Mouse (Mus musculus) layer of hippocampus, postnatal 10 days (tissue): ENCODE data around the gene Clec9a. TPM values are rescaled to one million over a fixed set of nuclear protein-coding genes. Genes with fewer than 3 reads are reported as not detected.
A peak's percentile ranks its signal among the peaks of the same experiment; 100 is the strongest.

Source experiments
- DNase-seq, 2 experiments: peaks; one replicate each; pipeline ENCODE4 v3.0.0; 2021; ENCODE audit warnings: low spot score in 2 of 2
- long read RNA-seq: library from polyadenylated mRNA; stranded (forward); transcript quantifications from one replicate; pipeline ENCODE4 v2.0.0, GENCODE M21; 2023
- total RNA-seq, 2 experiments: library from RNA; stranded (reverse); gene quantifications; 2 replicates each; pipeline ENCODE4 v1.2.3; 2021

Gene Clec9a
- total RNA-seq, result not detected
- long read RNA-seq, result 0 reads

GRCm38 (mm10) chr6:129408562-129408961 lies at the start of gene Clec9a:
Clec9a (plus strand) TSS chr6:129408862.
- no peak for DNase-seq

GRCm38 (mm10) chr6:129359515-129359914 lies 49.1 kb upstream of the Clec9a start:
- DNase-seq, result no peak

GRCm38 (mm10) chr6:129363942-129364341 lies 44.7 kb upstream of the Clec9a start:
- no peak for DNase-seq

DNA sequence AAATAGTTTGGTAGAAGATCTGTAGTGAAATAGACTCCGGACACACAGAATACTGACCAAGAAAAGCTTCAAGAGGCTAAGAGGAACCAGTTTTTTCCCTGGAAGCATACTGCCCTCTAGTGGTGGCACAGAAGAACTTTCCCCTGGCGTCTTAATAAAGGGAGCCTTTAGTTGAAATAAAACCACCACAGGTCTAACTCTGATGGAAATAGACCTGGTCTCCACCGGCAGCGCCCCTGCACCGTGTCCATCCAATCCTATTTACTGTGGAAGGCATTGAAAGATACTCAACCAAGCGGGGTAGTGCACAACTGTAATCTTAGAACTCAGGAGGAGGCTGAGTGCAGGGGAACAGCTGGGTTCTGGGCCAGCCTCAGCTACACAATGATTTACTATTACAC lies 42.7 kb upstream of the Clec9a start:
- DNase-seq, result peak; percentile 48 to 57

GRCm38 (mm10) chr6:129369374-129370132 lies 39.1 kb upstream of the Clec9a start:
- no peak for DNase-seq

- DNase-seq, result no peak
Measured at GRCm38 (mm10) chr6:129374937-129375471, 33.7 kb upstream of the Clec9a start.

GRCm38 (mm10) chr6:129380454-129380853 lies 28.2 kb upstream of the Clec9a start:
- no peak for DNase-seq

DNA sequence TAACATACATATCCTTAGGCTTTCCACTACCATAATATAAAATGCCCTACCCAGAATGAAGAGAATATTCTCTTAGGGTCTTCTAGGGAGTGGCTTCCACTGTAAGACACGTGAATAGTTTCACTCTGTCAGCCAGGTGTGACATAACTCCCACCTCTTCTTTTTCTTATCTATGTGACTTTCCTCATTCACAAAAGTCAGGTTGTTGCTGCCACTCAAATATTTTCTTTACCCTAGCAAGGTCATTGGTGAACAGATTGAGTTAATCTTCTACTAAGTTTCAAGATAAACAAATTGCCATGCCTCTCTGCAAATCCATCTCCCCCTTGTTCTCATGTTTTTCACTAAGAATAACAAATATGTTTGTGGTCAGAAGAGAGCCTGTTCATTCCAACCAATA lies 26.9 kb upstream of the Clec9a start:
- DNase-seq, result no peak

- DNase-seq, result no peak
Measured at GRCm38 (mm10) chr6:129383466-129383865, 25.2 kb upstream of the Clec9a start.

- DNase-seq, result no peak
Measured at GRCm38 (mm10) chr6:129385000-129385399, 23.7 kb upstream of the Clec9a start.

DNA sequence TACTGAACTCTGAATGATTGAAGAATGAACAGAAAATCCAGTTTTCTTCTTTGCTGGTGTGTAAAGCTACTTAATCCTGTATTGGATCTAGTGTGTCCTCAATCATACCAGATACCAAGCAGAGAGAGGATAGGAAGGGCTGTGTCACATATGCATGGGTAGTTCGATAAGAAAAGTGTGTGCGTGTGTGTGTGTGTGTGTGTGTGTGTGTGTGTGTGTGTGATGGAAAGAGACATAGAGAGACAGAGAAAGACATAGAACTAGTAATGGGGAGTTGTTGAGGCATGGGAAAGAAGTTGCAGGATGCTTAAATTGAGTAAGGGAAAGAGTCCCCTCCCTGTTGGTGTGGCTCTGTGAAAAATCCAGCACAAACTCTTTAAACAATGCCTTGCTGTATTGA lies 22.9 kb upstream of the Clec9a start, which contains the start of gene Clec12b:
TSS of gene Clec12b (minus strand) at position 101 of the 400 bp plus-strand sequence.
- DNase-seq, result no peak

GRCm38 (mm10) chr6:129393087-129393720 lies 15.5 kb upstream of the Clec9a start:
- DNase-seq, result no peak

- no peak for DNase-seq
Measured at GRCm38 (mm10) chr6:129393732-129394131, 14.9 kb upstream of the Clec9a start.

DNA sequence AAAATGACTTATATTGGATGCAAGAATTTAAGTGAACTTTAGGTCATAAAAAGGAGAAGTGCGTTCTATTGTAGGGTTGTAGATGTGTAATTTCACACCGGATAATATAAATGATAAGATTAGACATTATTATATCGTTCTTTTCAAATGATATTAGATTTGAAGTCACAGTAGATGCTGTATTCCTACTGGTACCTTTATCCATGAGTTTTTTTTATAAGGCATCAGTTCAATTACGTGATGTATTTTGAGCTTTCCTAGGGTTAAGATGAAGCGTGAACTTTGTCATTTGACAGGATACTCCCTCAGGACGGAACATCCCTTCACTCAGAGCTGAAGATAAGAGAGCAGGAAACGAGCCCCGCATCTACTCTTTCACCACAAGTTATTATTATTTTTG lies 11.7 kb upstream of the Clec9a start, which contains the start of gene Clec1b:
TSS of gene Clec1b (plus strand) at position 301 of the 400 bp plus-strand sequence.
- DNase-seq, result no peak

- DNase-seq, result no peak
Measured at GRCm38 (mm10) chr6:129399945-129400344, 8.7 kb upstream of the Clec9a start.

DNA sequence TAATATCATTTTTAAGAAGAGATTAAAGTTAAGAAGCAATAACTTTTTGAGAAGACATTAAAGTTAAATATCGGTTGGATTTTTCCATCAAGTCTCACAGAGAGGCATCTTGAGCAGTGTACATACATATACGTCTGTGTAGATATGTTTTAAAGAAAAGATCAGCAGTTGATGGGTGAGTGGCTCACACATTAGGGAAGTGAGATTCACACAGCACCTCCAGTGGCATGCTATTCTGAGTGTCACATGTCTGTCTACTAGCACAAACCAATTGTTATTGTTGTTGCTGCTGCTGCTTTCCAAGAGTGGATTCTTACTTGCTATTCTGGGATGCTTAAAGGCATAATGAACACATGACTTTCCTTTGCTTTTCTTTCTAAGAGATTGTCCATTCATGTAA lies 6.3 kb upstream of the Clec9a start:
- no peak for DNase-seq

GRCm38 (mm10) chr6:129403391-129403790 lies 5.3 kb upstream of the Clec9a start:
- no peak for DNase-seq

DNA sequence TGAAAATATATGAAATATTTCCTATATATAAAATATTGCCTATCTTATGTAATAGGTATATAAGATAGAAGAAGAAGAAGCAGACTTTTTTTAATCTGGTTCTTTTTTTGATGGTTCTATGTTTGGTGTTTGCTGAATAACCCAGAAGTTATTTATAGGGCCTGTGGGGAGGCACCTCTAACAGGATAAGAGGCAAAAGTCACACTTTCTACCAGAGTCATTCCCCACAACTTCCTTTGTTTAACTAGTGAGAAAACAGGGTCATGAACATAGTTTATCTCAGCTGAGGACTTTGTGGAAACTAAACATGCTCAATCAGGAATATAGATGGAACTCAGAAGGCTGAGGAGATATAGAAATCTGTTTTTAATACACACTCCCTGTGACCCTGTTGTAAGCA lies 2.7 kb upstream of the Clec9a start:
- no peak for DNase-seq

DNA sequence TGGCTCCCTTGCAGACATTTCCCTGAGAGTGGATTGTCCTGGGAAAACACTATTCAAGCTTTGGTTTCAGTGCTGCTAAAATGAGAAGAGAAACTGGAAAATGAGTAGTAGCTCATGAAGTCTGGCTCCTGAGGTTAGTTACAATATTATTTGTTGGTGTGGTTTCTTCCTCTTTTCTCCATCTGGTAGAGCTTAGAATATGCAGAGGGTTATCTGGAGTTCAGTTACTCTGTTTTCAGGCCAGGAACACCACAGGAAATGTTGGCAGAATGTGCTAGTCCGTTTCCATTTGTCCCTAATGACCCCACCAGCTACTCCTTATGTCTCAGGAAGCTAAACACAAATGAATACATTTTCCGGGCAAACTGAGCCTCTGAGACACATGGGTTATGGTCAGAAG lies 1.3 kb upstream of the Clec9a start:
- DNase-seq, result no peak

- no peak for DNase-seq
Measured at GRCm38 (mm10) chr6:129414177-129414576, 5.5 kb downstream of the Clec9a start.

GRCm38 (mm10) chr6:129422311-129422710 lies 13.6 kb downstream of the Clec9a start:
- DNase-seq, result no peak

DNA sequence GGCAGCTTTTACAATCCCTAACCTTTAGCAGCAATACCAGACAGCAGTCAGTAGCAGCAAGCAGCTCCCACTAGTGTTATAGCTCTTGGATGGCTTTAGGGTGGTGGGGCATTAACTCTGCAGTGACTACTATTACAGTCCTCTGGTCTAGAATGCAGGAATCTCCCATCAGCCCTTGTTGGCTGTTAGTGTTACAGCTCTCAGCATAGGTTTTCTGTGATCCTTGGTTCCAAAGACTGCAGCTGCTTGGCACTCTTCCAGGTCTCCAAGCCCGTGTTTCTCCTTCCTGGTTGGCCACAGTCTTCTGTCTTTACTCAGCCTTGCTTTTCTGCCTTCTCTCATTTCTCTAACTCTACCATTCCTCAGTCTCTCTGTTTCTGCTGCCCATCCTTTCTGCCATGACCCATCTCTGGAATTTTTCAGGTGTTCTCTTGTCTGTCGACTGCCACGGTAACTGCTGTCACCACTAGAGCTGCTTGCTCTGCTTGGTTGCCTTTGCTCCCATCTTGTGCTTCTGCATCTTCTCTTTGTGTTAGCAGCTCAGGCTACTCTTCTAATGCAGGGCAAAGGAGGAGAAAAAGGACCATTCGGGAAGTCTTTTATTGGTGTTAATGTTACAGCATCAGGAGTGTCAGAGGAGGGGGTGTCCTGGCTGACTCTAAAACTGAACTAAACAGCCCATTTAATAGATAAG lies 14.5 kb downstream of the Clec9a start:
- DNase-seq, result no peak
